Mouse (Mus musculus): ENCODE measurements at regions not wholly inside any gene's neighbourhood (a gene's known extent, or its start where the extent isn't known, plus 50 kb on each side); places are given as distances from the start of the nearest gene placed in this dataset.

GRCm38 (mm10) chr16:78877941-78878340 is 52.8 kb upstream of the Chodl start:
- no peak overlapping the region for H3K4me3 ChIP-seq (replicated peaks; ENCODE audit: insufficient read depth, low read depth, low read length)
- no peaks in the 10 kb centered on the region for H3K27me3 ChIP-seq (ENCODE audit: control insufficient read depth, insufficient read depth, low read length)
- H3K4me1 ChIP-seq (ENCODE audit: control insufficient read depth, insufficient read depth, low read length), result no peaks in the 10 kb centered on the region
- no peak overlapping the region for H3K27ac ChIP-seq (ENCODE audit: insufficient read depth, low read length)
- WGBS, result 80% methylated on average over 1 of the region's 1 CpGs
- DNase-seq, result no peak
- TF ChIP-seq CTCF (IDR thresholded peaks at IDR 0.05; ENCODE audit: borderline replicate concordance, insufficient read depth, low read depth, low read length) (no peak), POLR2A (IDR thresholded peaks at IDR 0.05; ENCODE audit: borderline replicate concordance, insufficient read depth, low read length) (no peak)

GRCm38 (mm10) chr16:78859006-78859405 is 71.7 kb upstream of the Chodl start:
- WGBS, result 32% methylated on average over 4 of the region's 4 CpGs
- no peak overlapping the region for H3K27ac ChIP-seq (ENCODE audit: insufficient read depth, low read length)
- no peaks in the 10 kb centered on the region for H3K4me1 ChIP-seq (ENCODE audit: control insufficient read depth, insufficient read depth, low read length)
- no peaks in the 10 kb centered on the region for H3K27me3 ChIP-seq (ENCODE audit: control insufficient read depth, insufficient read depth, low read length)
- no peak overlapping the region for H3K4me3 ChIP-seq (replicated peaks; ENCODE audit: insufficient read depth, low read depth, low read length)
- TF ChIP-seq CTCF (IDR thresholded peaks at IDR 0.05; ENCODE audit: borderline replicate concordance, insufficient read depth, low read depth, low read length) (no peak), POLR2A (IDR thresholded peaks at IDR 0.05; ENCODE audit: borderline replicate concordance, insufficient read depth, low read length) (no peak)
- DNase-seq, result no peak

GRCm38 (mm10) chr16:78830957-78831356 is 99.8 kb upstream of the Chodl start:
- Histone ChIP-seq H3K27me3 (ENCODE audit: control insufficient read depth, insufficient read depth, low read length) (no peaks in the 10 kb centered on the region), H3K4me3 (replicated peaks; ENCODE audit: insufficient read depth, low read depth, low read length) (no peak overlapping the region), H3K4me1 (ENCODE audit: control insufficient read depth, insufficient read depth, low read length) (no peaks in the 10 kb centered on the region), H3K27ac (ENCODE audit: insufficient read depth, low read length) (no peak overlapping the region)
- TF ChIP-seq POLR2A (IDR thresholded peaks at IDR 0.05; ENCODE audit: borderline replicate concordance, insufficient read depth, low read length), result no peak
- 61% methylated on average over 7 of the region's 7 CpGs for WGBS
- DNase-seq, result no peak

GRCm38 (mm10) chr16:78827739-78828138 is 103.0 kb upstream of the Chodl start:
- H3K4me1 ChIP-seq (ENCODE audit: control insufficient read depth, insufficient read depth, low read length), result no peaks in the 10 kb centered on the region
- no peak overlapping the region for H3K4me3 ChIP-seq (replicated peaks; ENCODE audit: insufficient read depth, low read depth, low read length)
- H3K27ac ChIP-seq (ENCODE audit: insufficient read depth, low read length), result no peak overlapping the region
- H3K27me3 ChIP-seq (ENCODE audit: control insufficient read depth, insufficient read depth, low read length), result no peaks in the 10 kb centered on the region
- no peak for DNase-seq
- no peak for TF ChIP-seq POLR2A (IDR thresholded peaks at IDR 0.05; ENCODE audit: borderline replicate concordance, insufficient read depth, low read length)
- TF ChIP-seq CTCF (IDR thresholded peaks at IDR 0.05; ENCODE audit: borderline replicate concordance, insufficient read depth, low read depth, low read length), result no peak
- 12% methylated on average over 3 of the region's 3 CpGs for WGBS

- no peaks in the 10 kb centered on the region for H3K27me3 ChIP-seq (ENCODE audit: control insufficient read depth, insufficient read depth, low read length)
- no peak for DNase-seq
- H3K27ac ChIP-seq (ENCODE audit: insufficient read depth, low read length), result no peak overlapping the region
- H3K4me1 ChIP-seq (ENCODE audit: control insufficient read depth, insufficient read depth, low read length), result no peaks in the 10 kb centered on the region
- 74% methylated on average over 2 of the region's 2 CpGs for WGBS
- no peak for TF ChIP-seq CTCF (IDR thresholded peaks at IDR 0.05; ENCODE audit: borderline replicate concordance, insufficient read depth, low read depth, low read length)
- no peak for TF ChIP-seq POLR2A (IDR thresholded peaks at IDR 0.05; ENCODE audit: borderline replicate concordance, insufficient read depth, low read length)
- H3K4me3 ChIP-seq (replicated peaks; ENCODE audit: insufficient read depth, low read depth, low read length), result no peak overlapping the region
These were observed 140.7 kb upstream of the Chodl start for GRCm38 (mm10) chr16:78790064-78790463.

GRCm38 (mm10) chr16:78759226-78759625 is 171.5 kb upstream of the Chodl start:
- no peak for DNase-seq
- H3K4me1 ChIP-seq (ENCODE audit: control insufficient read depth, insufficient read depth, low read length), result no peaks in the 10 kb centered on the region
- no peak for TF ChIP-seq CTCF (IDR thresholded peaks at IDR 0.05; ENCODE audit: borderline replicate concordance, insufficient read depth, low read depth, low read length)
- TF ChIP-seq POLR2A (IDR thresholded peaks at IDR 0.05; ENCODE audit: borderline replicate concordance, insufficient read depth, low read length), result no peak
- no peaks in the 10 kb centered on the region for H3K27me3 ChIP-seq (ENCODE audit: control insufficient read depth, insufficient read depth, low read length)
- no peak overlapping the region for H3K27ac ChIP-seq (ENCODE audit: insufficient read depth, low read length)
- H3K4me3 ChIP-seq (replicated peaks; ENCODE audit: insufficient read depth, low read depth, low read length), result no peak overlapping the region

GRCm38 (mm10) chr16:78737902-78738301 is 161.4 kb upstream of the D16Ertd472e start:
- Histone ChIP-seq H3K4me1 (ENCODE audit: control insufficient read depth, insufficient read depth, low read length) (no peaks in the 10 kb centered on the region), H3K27ac (ENCODE audit: insufficient read depth, low read length) (no peak overlapping the region), H3K27me3 (ENCODE audit: control insufficient read depth, insufficient read depth, low read length) (no peaks in the 10 kb centered on the region), H3K4me3 (replicated peaks; ENCODE audit: insufficient read depth, low read depth, low read length) (no peak overlapping the region)
- DNase-seq, result no peak
- no peak for TF ChIP-seq CTCF (IDR thresholded peaks at IDR 0.05; ENCODE audit: borderline replicate concordance, insufficient read depth, low read depth, low read length)
- TF ChIP-seq POLR2A (IDR thresholded peaks at IDR 0.05; ENCODE audit: borderline replicate concordance, insufficient read depth, low read length), result no peak
- 80% methylated on average over 4 of the region's 4 CpGs for WGBS

- H3K27me3 ChIP-seq (ENCODE audit: control insufficient read depth, insufficient read depth, low read length), result no peaks in the 10 kb centered on the region
- WGBS, result 57% methylated on average over 13 of the region's 13 CpGs
- H3K4me1 ChIP-seq (ENCODE audit: control insufficient read depth, insufficient read depth, low read length), result no peaks in the 10 kb centered on the region
- DNase-seq, result no peak
- no peak overlapping the region for H3K4me3 ChIP-seq (replicated peaks; ENCODE audit: insufficient read depth, low read depth, low read length)
- TF ChIP-seq POLR2A (IDR thresholded peaks at IDR 0.05; ENCODE audit: borderline replicate concordance, insufficient read depth, low read length) (no peak), CTCF (IDR thresholded peaks at IDR 0.05; ENCODE audit: borderline replicate concordance, insufficient read depth, low read depth, low read length) (no peak)
- no peak overlapping the region for H3K27ac ChIP-seq (ENCODE audit: insufficient read depth, low read length)
These were observed 154.3 kb upstream of the D16Ertd472e start for GRCm38 (mm10) chr16:78730583-78731501.

Data from cerebellum, adult 2 months (tissue).